Mouse (Mus musculus): Measurements from ENCODE around the gene Nfia. TPM values are rescaled to one million over a fixed set of nuclear protein-coding genes. Genes with fewer than 3 reads are reported as not detected.
A peak's percentile ranks its signal among the peaks of the same experiment; 100 is the strongest.

The Nfia gene
- polyA plus RNA-seq, 1 experiment from 2014 or later, result 51.0 TPM

DNA sequence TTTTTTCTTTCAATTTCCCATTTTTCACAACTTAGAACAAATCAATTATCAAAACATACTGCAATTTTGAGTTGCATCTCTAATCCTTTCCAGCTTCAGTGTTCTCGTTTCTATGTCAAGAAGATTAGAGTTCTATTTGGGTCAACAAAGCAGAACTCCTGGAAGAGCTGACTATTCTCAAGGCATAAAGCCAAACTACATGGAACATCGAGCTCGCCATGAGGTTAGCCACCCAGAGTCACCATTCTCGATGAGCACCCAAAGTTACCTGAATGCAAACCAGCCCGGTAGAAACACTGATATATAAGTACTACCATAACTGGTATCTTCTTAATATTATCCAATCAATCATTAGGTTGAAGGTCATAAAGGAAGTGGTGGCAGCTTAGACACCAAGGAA is 5.0 kb upstream of the Nfia start:
- Histone ChIP-seq H3K4me3 (no peak overlapping the region), H3K36me3 (no peaks in the 10 kb centered on the region), H3K27ac (no peak overlapping the region), H3K9ac (no peak overlapping the region), H3K27me3 (no peaks in the 10 kb centered on the region), H3K4me2 (replicated peaks) (no peak overlapping the region), H3K4me1 (0 out of 2 replicates have a peak, but pooled peaks cover 6% of the 10 kb centered on the region), H3K9me3 (no peaks in the 10 kb centered on the region)
- 92% methylated on average over 5 of the region's 5 CpGs for WGBS
- no peak for ATAC-seq (ENCODE audit: insufficient number of reproducible peaks, insufficient read depth, low FRiP score, low TSS enrichment)

DNA sequence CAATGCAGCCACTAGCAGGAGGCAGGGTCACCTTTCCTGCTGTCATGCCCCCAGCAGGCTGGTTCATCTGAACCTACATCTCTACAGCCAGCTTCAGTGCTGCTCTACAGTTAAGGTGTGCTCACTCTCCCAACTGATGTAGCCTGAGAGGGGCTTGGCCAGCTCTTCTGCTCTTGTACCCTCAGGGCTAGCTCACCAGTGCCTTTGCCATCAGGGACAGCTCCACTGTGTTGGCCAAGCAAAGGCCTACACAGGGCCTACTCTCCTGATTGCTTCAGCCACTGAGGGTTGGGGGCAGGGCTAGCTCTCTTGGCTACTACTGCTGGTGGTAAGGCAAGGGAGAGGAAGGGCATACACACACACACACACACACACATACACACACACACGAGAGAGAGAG is 2.7 kb upstream of the Nfia start:
- no peaks in the 10 kb centered on the region for H3K36me3 ChIP-seq
- WGBS, result no CpG with 5 or more reads among the region's 1 CpGs
- no peak overlapping the region for H3K9ac ChIP-seq
- peaks cover 13% of the 10 kb centered on the region for H3K4me1 ChIP-seq
- H3K4me3 ChIP-seq, result no peak overlapping the region
- no peak overlapping the region for H3K4me2 ChIP-seq (replicated peaks)
- no peak overlapping the region for H3K27ac ChIP-seq
- ATAC-seq (ENCODE audit: insufficient number of reproducible peaks, insufficient read depth, low FRiP score, low TSS enrichment), result no peak
- H3K9me3 ChIP-seq, result no peaks in the 10 kb centered on the region
- H3K27me3 ChIP-seq, result no peaks in the 10 kb centered on the region

DNA sequence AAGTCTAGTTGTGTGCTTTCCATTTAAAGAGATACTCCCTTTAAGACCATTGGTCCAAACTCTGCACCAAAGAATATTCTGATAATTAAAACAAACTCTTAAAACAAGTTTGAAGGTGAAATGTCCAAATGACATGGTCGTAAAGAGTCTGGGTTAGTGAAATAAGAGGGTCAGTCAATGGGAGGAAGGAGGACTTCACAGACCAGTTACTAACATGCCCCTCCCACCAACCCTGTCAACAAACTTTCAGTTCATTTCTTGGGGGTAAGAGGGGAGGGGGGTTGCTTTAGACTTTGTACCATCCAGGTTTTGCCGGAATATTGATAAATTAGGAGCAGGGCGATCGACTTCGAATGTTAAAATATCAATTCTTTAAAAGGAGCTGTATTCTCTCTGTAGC is 1.1 kb upstream of the Nfia start:
- no peaks in the 10 kb centered on the region for H3K36me3 ChIP-seq
- 15% methylated on average over 5 of the region's 5 CpGs for WGBS
- H3K27me3 ChIP-seq, result no peaks in the 10 kb centered on the region
- ATAC-seq (ENCODE audit: insufficient number of reproducible peaks, insufficient read depth, low FRiP score, low TSS enrichment), result no peak
- H3K4me3 ChIP-seq, result peak overlapping the region; percentile 42
- peaks cover 20% of the 10 kb centered on the region for H3K4me1 ChIP-seq
- no peaks in the 10 kb centered on the region for H3K9me3 ChIP-seq
- peak overlapping the region; percentile 51 for H3K9ac ChIP-seq
- H3K27ac ChIP-seq, result peak overlapping the region; percentile 96
- peak overlapping the region; percentile 61 for H3K4me2 ChIP-seq (replicated peaks)

DNA sequence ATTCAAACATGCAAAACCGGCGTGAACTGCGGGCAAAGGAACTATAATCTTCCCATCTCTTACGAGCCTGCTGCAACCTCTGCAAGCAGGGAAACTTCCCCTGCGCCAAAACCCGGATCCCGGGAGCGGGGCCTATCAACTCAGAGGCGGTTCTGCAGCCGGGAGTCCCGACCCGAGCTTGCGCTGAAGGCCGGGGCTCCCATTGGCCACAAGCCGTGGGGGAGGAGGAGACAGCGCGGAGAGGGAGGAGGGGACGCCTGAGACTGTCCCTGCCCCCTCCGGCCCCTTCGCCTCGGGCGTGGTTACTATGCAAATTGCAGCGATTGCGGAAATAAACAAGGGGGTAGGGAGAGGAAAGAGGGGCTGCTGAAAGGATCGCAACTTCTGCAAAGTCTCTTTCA is 450 bp upstream of the Nfia start:
- peak overlapping the region; percentile 61 for H3K4me2 ChIP-seq (replicated peaks)
- WGBS, result under 1% methylated on average over 25 of the region's 25 CpGs
- peak overlapping the region; percentile 96 for H3K27ac ChIP-seq
- H3K9ac ChIP-seq, result peak overlapping the region; percentile 51
- no peaks in the 10 kb centered on the region for H3K27me3 ChIP-seq
- ATAC-seq (ENCODE audit: insufficient number of reproducible peaks, insufficient read depth, low FRiP score, low TSS enrichment), result peak; percentile 87
- H3K36me3 ChIP-seq, result no peaks in the 10 kb centered on the region
- peaks cover 20% of the 10 kb centered on the region for H3K4me1 ChIP-seq
- H3K4me3 ChIP-seq, result peak overlapping the region; percentile 42
- H3K9me3 ChIP-seq, result no peaks in the 10 kb centered on the region

DNA sequence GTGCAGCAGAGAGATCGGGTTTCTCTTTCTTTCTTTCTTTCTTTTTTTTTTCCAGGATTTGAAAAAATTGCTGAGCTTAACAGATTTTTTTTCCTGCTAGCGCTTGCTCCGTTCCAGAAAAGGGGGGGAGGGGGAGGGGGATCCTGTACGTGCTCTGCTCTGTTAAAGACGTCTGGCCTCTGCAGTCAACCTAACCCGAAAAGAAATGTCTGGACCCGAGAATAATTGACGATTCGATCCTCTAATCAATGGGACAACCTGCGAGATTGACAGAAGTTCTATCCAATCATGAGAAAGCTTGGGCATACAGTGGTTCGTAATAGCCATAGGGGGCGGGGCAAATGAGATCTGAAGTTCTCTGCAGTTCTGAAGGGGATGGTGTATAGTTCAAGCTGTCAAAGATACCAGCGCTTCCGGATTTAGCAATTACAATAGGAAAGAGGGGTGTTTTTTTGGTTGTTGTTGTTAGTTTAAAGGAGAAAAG is 618 bp downstream of the Nfia start:
- peak overlapping the region; percentile 96 for H3K27ac ChIP-seq
- no peaks in the 10 kb centered on the region for H3K36me3 ChIP-seq
- WGBS, result 0% methylated on average over 14 of the region's 14 CpGs
- peaks cover 20% of the 10 kb centered on the region for H3K4me1 ChIP-seq
- peaks cover 2% of the 10 kb centered on the region; the same call in 1 of the 2 replicates for H3K27me3 ChIP-seq
- no peak overlapping the region for H3K9ac ChIP-seq
- H3K4me2 ChIP-seq (replicated peaks), result peak overlapping the region; percentile 61
- peak overlapping the region; percentile 42 for H3K4me3 ChIP-seq
- peak; percentile 58 for ATAC-seq (ENCODE audit: insufficient number of reproducible peaks, insufficient read depth, low FRiP score, low TSS enrichment)
- no peaks in the 10 kb centered on the region for H3K9me3 ChIP-seq

DNA sequence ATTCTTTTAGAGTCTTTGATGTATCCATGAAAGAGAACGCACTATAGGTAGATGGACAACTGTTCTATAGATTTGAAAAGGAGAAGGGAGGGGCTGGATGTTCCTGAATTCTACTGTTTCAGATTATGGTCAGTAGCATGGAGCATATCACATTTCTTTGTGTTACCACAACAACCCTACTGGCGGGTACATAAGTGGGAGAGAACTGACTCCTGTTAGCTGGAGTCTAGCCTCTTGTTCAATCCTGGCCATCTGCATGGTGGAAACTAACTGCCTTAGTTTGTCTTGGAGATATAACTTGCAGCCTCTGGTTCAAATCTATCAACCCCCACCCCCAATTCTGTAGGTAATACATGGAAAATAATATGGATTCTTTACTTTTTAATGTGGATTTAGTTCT is 1.3 kb downstream of the Nfia start:
- H3K4me1 ChIP-seq, result peaks cover 20% of the 10 kb centered on the region
- H3K27me3 ChIP-seq, result peaks cover 4% of the 10 kb centered on the region; the same call in 1 of the 2 replicates
- H3K4me3 ChIP-seq, result peak overlapping the region; percentile 42; the same call in 1 of the 2 replicates
- no peaks in the 10 kb centered on the region for H3K9me3 ChIP-seq
- WGBS, result 40% methylated on average over 2 of the region's 2 CpGs
- peak overlapping the region; percentile 96 for H3K27ac ChIP-seq
- H3K4me2 ChIP-seq (replicated peaks), result peak overlapping the region; percentile 61
- no peaks in the 10 kb centered on the region for H3K36me3 ChIP-seq
- ATAC-seq (ENCODE audit: insufficient number of reproducible peaks, insufficient read depth, low FRiP score, low TSS enrichment), result no peak
- no peak overlapping the region for H3K9ac ChIP-seq

DNA sequence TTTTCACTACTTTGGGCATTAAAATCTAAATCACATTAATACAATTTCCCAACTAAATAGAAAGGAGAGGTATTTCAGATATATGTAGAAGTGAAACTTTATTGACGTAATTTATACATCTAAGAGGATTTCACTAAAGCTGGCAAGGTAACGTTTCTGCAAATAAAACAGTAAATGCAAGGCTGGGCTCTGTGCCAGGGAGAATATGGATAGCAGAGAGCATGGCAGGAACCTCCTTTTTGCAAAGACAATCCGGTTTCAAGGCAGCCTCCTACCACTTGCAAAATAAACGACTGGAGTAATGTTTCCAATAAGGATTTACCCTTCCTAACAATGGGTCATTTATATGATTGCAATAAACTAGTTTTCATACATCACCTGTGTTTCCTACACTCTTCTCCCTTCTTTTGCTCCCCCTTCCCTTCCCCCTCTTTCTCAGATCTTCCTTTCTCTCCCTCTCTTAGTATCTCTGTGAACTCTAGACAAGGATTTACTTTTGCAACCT is 2.0 kb downstream of the Nfia start:
- Histone ChIP-seq H3K27me3 (peaks cover 4% of the 10 kb centered on the region; the same call in 1 of the 2 replicates), H3K9ac (peak overlapping the region; percentile 15; the same call in 1 of the 2 replicates), H3K27ac (peak overlapping the region; percentile 90), H3K4me1 (peaks cover 20% of the 10 kb centered on the region), H3K9me3 (no peaks in the 10 kb centered on the region), H3K4me3 (peak overlapping the region; percentile 31), H3K4me2 (replicated peaks) (peak overlapping the region; percentile 77), H3K36me3 (no peaks in the 10 kb centered on the region)
- 11% methylated on average over 4 of the region's 4 CpGs for WGBS
- no peak for ATAC-seq (ENCODE audit: insufficient number of reproducible peaks, insufficient read depth, low FRiP score, low TSS enrichment)

DNA sequence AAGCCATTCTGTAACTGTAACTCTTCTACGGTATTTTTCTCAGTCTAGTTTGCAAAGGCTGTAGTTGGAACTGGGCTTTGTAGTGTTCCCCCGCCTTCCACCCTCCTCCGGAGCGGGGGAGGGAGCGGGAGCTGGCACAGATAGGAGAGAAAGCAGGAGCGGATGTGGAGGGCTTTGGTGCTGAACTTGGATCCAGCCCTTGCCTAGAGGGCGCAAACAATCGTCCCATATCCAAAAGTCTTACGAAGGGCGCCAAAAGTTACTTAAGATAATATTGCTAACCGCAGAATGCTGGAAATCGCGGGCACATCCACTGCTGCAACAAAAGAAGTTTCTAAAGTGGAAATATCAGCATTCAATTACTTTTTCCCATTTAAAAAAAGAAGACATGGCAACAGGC is 2.5 kb downstream of the Nfia start:
- Histone ChIP-seq H3K36me3 (no peaks in the 10 kb centered on the region), H3K27me3 (peaks cover 4% of the 10 kb centered on the region; the same call in 1 of the 2 replicates), H3K9ac (peak overlapping the region; percentile 15; the same call in 1 of the 2 replicates), H3K4me2 (replicated peaks) (peak overlapping the region; percentile 77), H3K4me1 (peaks cover 22% of the 10 kb centered on the region), H3K27ac (peak overlapping the region; percentile 90), H3K4me3 (peak overlapping the region; percentile 31), H3K9me3 (no peaks in the 10 kb centered on the region)
- under 1% methylated on average over 13 of the region's 13 CpGs for WGBS
- no peak for ATAC-seq (ENCODE audit: insufficient number of reproducible peaks, insufficient read depth, low FRiP score, low TSS enrichment)

DNA sequence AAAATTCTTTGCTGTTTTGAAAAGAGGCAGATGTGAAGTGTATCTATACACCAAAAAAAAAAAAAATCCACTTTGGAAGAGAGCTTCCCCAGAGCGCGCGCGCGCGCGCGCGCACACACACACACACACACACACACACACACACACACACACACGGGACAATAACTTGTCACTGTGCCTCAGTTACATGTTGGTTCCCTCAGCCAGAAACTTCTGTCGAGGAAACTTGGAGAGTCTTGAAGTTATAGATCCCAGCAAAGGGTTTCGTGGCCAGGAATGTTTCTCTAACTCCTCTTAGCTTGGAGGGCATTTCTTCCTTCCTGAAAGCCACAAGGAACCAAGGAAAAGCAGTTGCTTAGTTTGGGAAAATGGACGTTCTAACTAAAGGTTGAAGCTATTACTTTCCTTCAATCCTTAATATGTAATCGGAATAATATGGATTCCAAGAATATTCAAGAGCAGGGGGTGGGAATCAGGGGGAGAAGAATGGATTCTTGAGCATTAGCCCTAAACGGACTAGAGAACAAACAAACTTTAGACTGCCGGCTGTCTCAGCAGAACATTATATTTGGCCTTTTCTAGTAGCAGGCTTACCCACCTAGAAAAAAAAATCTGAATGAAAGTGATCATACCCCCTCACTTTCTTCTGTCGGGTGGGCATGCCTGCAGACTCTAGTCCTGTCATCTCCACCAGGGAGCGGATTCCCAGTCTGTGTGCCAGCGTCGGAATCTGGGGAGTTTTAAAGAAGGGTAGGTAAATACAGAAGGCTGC is 3.1 kb downstream of the Nfia start:
- Histone ChIP-seq H3K4me2 (replicated peaks) (peak overlapping the region; percentile 77), H3K4me1 (peaks cover 24% of the 10 kb centered on the region), H3K9ac (peak overlapping the region; percentile 43), H3K36me3 (no peaks in the 10 kb centered on the region), H3K27me3 (peaks cover 4% of the 10 kb centered on the region; the same call in 1 of the 2 replicates), H3K4me3 (peak overlapping the region; percentile 31), H3K27ac (peak overlapping the region; percentile 90), H3K9me3 (no peaks in the 10 kb centered on the region)
- no peak for ATAC-seq (ENCODE audit: insufficient number of reproducible peaks, insufficient read depth, low FRiP score, low TSS enrichment)
- WGBS, result under 1% methylated on average over 20 of the region's 20 CpGs

DNA sequence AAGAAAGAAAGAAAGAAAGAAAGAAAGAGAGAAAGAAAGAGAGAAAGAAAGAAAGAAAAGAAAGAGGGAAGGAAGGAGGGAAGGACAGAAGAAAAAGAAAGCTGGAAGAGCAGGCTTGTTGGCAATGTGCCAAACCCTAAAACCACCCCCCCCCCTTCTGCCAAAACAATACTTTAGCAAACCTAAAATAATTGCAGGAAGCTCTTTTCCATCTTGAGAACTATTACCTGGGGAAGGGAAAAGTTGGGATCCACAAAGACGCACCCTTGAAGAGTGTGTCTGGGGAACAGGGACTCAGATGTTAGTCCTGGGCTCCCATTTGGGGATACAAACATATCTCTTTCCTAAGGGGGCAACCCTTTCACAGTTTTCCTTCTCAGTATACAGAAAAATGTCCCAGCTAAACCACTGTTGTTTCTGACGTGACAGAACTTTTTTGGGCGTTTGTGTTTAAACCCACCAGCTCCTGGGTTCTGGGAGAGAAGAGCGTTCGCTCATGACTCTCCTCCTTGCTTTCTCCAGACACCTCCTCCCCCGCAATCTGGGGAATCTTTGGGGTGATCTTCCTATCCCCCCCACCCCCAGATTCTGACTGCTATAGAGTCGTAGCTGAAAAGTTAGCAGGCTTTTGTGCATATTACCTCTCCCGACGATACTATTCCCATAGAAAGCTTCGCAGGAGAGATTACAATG is 4.0 kb downstream of the Nfia start:
- Histone ChIP-seq H3K4me2 (replicated peaks) (peak overlapping the region; percentile 77), H3K9ac (peak overlapping the region; percentile 99), H3K36me3 (no peaks in the 10 kb centered on the region), H3K27me3 (peaks cover 4% of the 10 kb centered on the region; the same call in 1 of the 2 replicates), H3K4me1 (peaks cover 21% of the 10 kb centered on the region), H3K27ac (peak overlapping the region; percentile 95), H3K4me3 (peak overlapping the region; percentile 96), H3K9me3 (no peaks in the 10 kb centered on the region)
- ATAC-seq (ENCODE audit: insufficient number of reproducible peaks, insufficient read depth, low FRiP score, low TSS enrichment), result no peak
- WGBS, result under 1% methylated on average over 10 of the region's 10 CpGs

DNA sequence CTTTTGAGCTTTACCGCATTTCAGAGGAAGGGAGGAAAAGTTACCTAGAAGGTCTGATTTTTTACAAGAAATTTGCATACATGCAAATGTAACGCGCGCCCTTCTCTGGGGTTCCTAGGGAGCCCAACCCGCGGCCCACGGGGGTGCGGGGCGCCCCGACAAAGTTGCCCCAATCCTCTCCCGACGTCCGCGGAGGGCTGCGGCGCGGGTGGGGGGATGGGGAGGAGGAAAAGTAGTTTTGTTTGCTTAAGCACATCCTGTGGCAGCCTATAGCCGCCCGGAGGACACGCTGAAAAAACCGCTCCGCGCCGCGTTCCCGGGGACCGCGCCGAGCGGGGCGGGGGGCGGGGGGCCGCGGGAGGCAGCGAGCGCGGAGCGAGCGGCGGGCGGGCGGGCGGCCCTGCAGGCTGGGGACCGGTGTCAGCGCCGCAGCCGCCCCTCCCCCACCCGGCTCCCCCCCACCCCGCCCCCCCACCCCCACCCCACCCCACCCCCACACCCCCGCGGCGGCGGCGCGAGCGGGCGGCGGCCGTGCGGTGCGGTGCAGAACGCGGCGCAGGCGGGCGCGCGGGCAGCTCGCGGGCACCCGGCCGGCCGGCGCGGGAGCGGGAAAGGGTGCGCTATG is 4.7 kb downstream of the Nfia start:
- WGBS, result under 1% methylated on average over 66 of the region's 77 CpGs
- peaks cover 4% of the 10 kb centered on the region; the same call in 1 of the 2 replicates for H3K27me3 ChIP-seq
- peak overlapping the region; percentile 99 for H3K9ac ChIP-seq
- H3K9me3 ChIP-seq, result no peaks in the 10 kb centered on the region
- H3K4me2 ChIP-seq (replicated peaks), result peak overlapping the region; percentile 77
- peak; percentile 12; the same call in 1 of the 2 replicates for ATAC-seq (ENCODE audit: insufficient number of reproducible peaks, insufficient read depth, low FRiP score, low TSS enrichment)
- peak overlapping the region; percentile 95 for H3K27ac ChIP-seq
- H3K4me3 ChIP-seq, result peak overlapping the region; percentile 96
- peaks cover 20% of the 10 kb centered on the region for H3K4me1 ChIP-seq
- H3K36me3 ChIP-seq, result no peaks in the 10 kb centered on the region
